Mouse (Mus musculus) testis, adult 2 months (tissue): ENCODE measurements around the gene Snx7. TPM values are rescaled to one million over a fixed set of nuclear protein-coding genes. Genes with fewer than 3 reads are reported as not detected.

Experiments used
- H3K27ac ChIP-seq: fragments of 200-500 bp; 2 replicates; pipeline ENCODE4 v1.5.1; 2012; ENCODE audit warnings: low read depth, low read length; ENCODE audit not compliant: control insufficient read depth, insufficient read depth
- H3K27me3 ChIP-seq: fragments of 200-500 bp; 2 replicates; pipeline ENCODE4 v1.6.1; 2012; ENCODE audit warnings: mild to moderate bottlenecking, low read length, moderate library complexity; ENCODE audit not compliant: control insufficient read depth, insufficient read depth
- H3K36me3 ChIP-seq: fragments of 200-500 bp; 2 replicates; pipeline ENCODE4 v1.6.1; 2012; ENCODE audit warnings: mild to moderate bottlenecking, low read length; ENCODE audit not compliant: control insufficient read depth, insufficient read depth
- H3K4me1 ChIP-seq: fragments of 200-500 bp; 2 replicates; pipeline ENCODE4 v1.6.1; 2012; ENCODE audit warnings: low read length; ENCODE audit not compliant: control insufficient read depth, insufficient read depth
- H3K4me3 ChIP-seq: fragments of 200-500 bp; 2 replicates; pipeline ENCODE4 v1.5.1; 2012; ENCODE audit warnings: low read depth, mild to moderate bottlenecking, low read length, moderate library complexity, mixed read lengths; ENCODE audit not compliant: control insufficient read depth
- CTCF ChIP-seq: fragments of 200-500 bp; IDR thresholded peaks from 2 replicates; pipeline ENCODE4 v1.5.1; 2012; ENCODE audit warnings: low read depth, mild to moderate bottlenecking, inconsistent platforms, low read length, moderate library complexity; ENCODE audit not compliant: control insufficient read depth, insufficient read depth, insufficient replicate concordance
- POLR2A ChIP-seq: fragments of 200-500 bp; IDR thresholded peaks from 2 replicates; pipeline ENCODE4 v1.6.1; 2012; ENCODE audit warnings: low read depth, mild to moderate bottlenecking, inconsistent platforms, low read length, moderate library complexity; ENCODE audit not compliant: control insufficient read depth
- polyA plus RNA-seq: library from polyadenylated mRNA; depleted of rRNA; stranded (reverse); fragments of >200 nt; gene quantifications from 2 replicates; pipeline ENCODE4 v1.2.3, GENCODE M21; 2012

The Snx7 gene
- polyA plus RNA-seq, 1 experiment, result 6.4 TPM

DNA sequence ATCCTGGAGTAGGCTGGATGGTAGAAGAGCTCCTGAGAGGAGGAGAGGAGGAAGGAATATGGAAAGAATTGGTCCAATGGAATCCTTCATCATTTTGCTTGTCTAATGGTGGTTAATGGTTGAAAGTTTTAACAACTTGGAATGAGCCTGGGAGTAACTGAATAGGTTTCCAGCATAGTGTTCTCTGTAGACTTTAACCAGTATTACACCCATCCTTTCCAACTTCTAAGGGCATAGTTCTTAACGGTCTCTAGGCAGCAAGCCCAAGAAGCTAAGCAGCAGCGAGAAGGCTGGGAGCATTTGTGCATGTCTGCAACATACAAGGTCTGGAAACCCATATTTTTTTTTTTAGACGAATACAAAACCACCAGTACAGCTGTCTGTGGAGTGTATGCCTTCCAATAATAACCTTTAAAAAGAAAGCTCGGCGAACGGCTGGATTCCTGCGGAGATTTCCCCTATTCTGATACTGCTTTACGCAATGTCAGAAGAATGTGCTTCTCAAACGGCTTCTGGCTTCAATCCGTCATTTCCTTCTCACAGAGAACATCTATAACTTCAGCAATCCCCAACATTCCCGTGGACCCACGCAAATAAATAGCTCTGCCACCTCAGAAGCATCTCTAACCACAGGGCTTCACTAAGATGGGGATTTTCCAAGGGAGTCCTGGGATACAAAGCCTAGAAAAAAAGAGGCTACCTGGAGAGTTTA lies 1.9 kb downstream of the Snx7 start:
- Histone ChIP-seq H3K4me1 (no peaks in the 10 kb centered on the region), H3K4me3 (no peak overlapping the region), H3K27me3 (no peaks in the 10 kb centered on the region), H3K27ac (no peak overlapping the region), H3K36me3 (no peaks in the 10 kb centered on the region)
- no peak for TF ChIP-seq POLR2A
- no peak for TF ChIP-seq CTCF

DNA sequence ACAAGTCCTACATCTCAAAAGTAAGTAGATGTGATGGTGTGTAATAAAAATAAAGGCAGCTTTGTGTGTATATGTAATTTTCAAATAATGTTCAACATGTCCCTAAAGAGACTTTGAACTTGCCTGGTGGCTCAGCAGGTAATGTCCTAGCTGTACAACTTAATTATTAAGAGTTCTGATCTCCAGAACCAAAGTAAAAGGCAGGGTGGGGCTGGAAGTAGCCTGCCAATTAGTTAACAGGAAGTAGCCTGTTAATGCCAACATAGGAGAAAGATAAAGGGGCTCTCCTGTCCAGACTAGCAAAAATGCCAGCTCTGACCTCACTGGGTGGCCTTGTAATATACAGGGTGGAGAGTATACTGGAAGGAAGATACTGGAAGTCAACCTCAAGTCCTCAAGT lies 3.1 kb downstream of the Snx7 start:
- Histone ChIP-seq H3K4me3 (no peak overlapping the region), H3K27me3 (no peaks in the 10 kb centered on the region), H3K4me1 (no peaks in the 10 kb centered on the region), H3K27ac (no peak overlapping the region), H3K36me3 (no peaks in the 10 kb centered on the region)
- no peak for TF ChIP-seq CTCF
- no peak for TF ChIP-seq POLR2A

DNA sequence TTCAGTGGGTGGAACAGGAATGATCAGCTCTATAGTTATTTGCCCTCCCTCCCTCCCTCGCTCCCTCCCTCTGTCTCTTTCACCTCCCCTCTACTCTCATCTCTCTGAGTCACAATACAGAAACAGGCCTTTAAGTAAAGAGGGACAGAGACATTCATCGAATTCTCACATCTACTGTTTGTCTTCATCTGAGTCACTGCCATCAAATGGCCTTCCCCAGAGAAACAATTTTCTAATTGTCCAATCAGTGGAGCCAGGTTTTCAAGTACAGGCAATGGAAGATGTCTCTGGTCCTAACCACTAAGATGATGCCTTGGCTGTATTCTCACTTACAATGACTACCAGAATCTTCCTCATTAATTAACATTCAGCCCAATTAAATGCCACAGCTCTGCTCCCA lies 5.8 kb downstream of the Snx7 start:
- Histone ChIP-seq H3K27ac (no peak overlapping the region), H3K36me3 (no peaks in the 10 kb centered on the region), H3K4me1 (no peaks in the 10 kb centered on the region), H3K4me3 (no peak overlapping the region), H3K27me3 (no peaks in the 10 kb centered on the region)
- TF ChIP-seq POLR2A (no peak), CTCF (no peak)

DNA sequence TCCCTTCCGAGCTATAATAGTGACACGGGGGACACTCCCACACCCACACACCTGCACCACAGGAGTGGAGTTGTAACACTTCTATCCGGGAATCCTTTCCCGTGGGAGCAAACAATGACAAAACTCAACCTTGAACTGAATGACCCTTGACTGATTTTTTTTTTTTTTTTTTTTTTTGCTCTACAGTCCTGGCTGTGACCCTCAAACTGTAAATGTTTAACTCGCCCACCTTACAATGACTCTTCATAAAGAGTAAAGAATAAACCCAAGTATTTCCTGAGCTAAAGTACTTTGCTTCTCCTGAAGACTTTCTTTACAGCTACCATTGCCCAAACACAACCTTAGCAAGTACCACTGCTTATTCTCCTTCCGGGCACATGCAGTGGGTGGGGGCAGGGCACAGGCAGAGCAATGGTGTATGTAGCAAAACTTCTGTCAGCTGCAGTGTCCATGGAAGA lies 6.7 kb downstream of the Snx7 start:
- H3K4me3 ChIP-seq, result no peak overlapping the region
- TF ChIP-seq POLR2A (no peak), CTCF (no peak)
- no peaks in the 10 kb centered on the region for H3K36me3 ChIP-seq
- H3K4me1 ChIP-seq, result no peaks in the 10 kb centered on the region
- no peak overlapping the region for H3K27ac ChIP-seq
- no peaks in the 10 kb centered on the region for H3K27me3 ChIP-seq

DNA sequence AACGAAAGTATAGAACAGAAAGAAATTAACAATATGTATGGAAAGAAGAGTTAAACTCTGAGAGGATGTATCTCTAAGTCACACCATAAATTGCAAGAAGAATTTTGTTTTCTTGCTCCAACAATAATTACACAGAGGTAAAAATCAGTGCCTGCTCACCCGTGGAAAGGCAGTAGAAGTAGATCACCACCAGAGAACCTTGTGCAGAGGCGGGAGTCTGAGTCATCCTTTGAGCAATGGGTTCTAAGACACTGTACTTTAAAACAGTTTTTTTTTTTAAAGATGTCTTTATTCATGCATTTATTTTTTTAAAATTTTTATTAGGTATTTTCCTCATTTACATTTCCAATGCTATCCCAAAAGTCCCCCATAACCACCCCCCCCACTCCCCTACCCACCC lies 9.7 kb downstream of the Snx7 start:
- no peaks in the 10 kb centered on the region for H3K36me3 ChIP-seq
- H3K27ac ChIP-seq, result no peak overlapping the region
- H3K4me1 ChIP-seq, result no peaks in the 10 kb centered on the region
- H3K27me3 ChIP-seq, result no peaks in the 10 kb centered on the region
- H3K4me3 ChIP-seq, result no peak overlapping the region
- TF ChIP-seq CTCF (no peak), POLR2A (no peak)

DNA sequence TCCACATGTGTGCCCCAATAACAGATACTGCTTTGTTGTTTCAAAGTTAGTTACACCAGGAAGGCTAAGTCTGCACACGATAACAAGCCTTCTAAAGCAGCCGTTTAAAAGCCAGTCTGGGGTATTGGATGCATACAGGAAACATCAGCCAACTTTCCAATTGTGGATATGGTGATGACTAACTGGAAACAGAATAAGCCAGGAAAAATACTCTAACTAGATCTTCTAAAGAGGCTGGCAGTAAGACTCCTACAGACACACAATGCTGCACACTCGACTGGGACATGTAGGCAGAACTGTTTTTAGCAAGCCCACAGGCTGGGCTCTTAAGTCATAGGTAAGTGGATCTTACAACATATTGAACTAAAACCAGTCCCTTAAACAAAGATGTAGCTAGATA lies 15.0 kb downstream of the Snx7 start:
- no peak overlapping the region for H3K4me3 ChIP-seq
- H3K27ac ChIP-seq, result no peak overlapping the region
- TF ChIP-seq CTCF, result no peak
- no peak for TF ChIP-seq POLR2A
- H3K27me3 ChIP-seq, result no peaks in the 10 kb centered on the region
- no peaks in the 10 kb centered on the region for H3K4me1 ChIP-seq
- no peaks in the 10 kb centered on the region for H3K36me3 ChIP-seq

DNA sequence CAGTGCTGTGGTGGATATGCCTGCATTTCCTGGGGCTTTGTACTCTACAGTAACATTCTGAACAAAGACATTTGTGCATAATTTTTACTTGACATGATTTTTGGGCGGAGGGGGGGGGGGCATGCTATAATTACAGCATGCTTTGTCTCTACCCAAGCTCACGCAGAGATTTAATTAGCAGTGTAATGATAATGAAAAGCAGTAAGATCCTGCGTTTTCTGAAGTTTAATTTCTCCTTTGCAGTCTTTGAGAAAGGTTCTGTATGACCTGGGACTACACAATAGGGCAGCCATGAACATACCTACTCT lies 16.7 kb downstream of the Snx7 start:
- no peak overlapping the region for H3K4me3 ChIP-seq
- H3K4me1 ChIP-seq, result no peaks in the 10 kb centered on the region
- H3K36me3 ChIP-seq, result no peaks in the 10 kb centered on the region
- no peaks in the 10 kb centered on the region for H3K27me3 ChIP-seq
- H3K27ac ChIP-seq, result no peak overlapping the region
- TF ChIP-seq POLR2A (no peak), CTCF (no peak)
